Mouse (Mus musculus): ENCODE measurements around the gene Ndufa8.

Gene Ndufa8

GRCm38 (mm10) chr2:36048748-36049566 lies at the start of gene Ndufa8, which contains the start of gene Morn5:
Gene Ndufa8 (minus strand): TSS chr2:36049406.
Gene Morn5 (plus strand): TSS chr2:36049458.
- peak; percentile 99 for DNase-seq (ENCODE audit: low read depth)

- no peak for DNase-seq (ENCODE audit: low read depth)
Observed at GRCm38 (mm10) chr2:36098021-36098420, 48.8 kb upstream of the Ndufa8 start.

- no peak for DNase-seq (ENCODE audit: low read depth)
Observed at GRCm38 (mm10) chr2:36097129-36097815, 48.1 kb upstream of the Ndufa8 start.

GRCm38 (mm10) chr2:36093914-36094475 lies 44.8 kb upstream of the Ndufa8 start:
- DNase-seq (ENCODE audit: low read depth): no peak

GRCm38 (mm10) chr2:36093301-36093700 lies 44.1 kb upstream of the Ndufa8 start:
- DNase-seq (ENCODE audit: low read depth): no peak

GRCm38 (mm10) chr2:36092748-36093147 lies 43.5 kb upstream of the Ndufa8 start:
- DNase-seq (ENCODE audit: low read depth): no peak

- DNase-seq (ENCODE audit: low read depth): peak; percentile 31
Observed at GRCm38 (mm10) chr2:36090853-36091741, 41.9 kb upstream of the Ndufa8 start.

- DNase-seq (ENCODE audit: low read depth): no peak
Observed at GRCm38 (mm10) chr2:36089190-36089589, 40.0 kb upstream of the Ndufa8 start.

GRCm38 (mm10) chr2:36085041-36085440 lies 35.8 kb upstream of the Ndufa8 start:
- no peak for DNase-seq (ENCODE audit: low read depth)

- DNase-seq (ENCODE audit: low read depth): no peak
Observed at GRCm38 (mm10) chr2:36082802-36083580, 33.8 kb upstream of the Ndufa8 start.

- DNase-seq (ENCODE audit: low read depth): no peak
Observed at GRCm38 (mm10) chr2:36081446-36081845, 32.2 kb upstream of the Ndufa8 start.

- no peak for DNase-seq (ENCODE audit: low read depth)
Observed at GRCm38 (mm10) chr2:36077160-36077761, 28.1 kb upstream of the Ndufa8 start.

- no peak for DNase-seq (ENCODE audit: low read depth)
Observed at GRCm38 (mm10) chr2:36075210-36075609, 26.0 kb upstream of the Ndufa8 start.

GRCm38 (mm10) chr2:36073781-36074180 lies 24.6 kb upstream of the Ndufa8 start:
- DNase-seq (ENCODE audit: low read depth): no peak

- no peak for DNase-seq (ENCODE audit: low read depth)
Observed at GRCm38 (mm10) chr2:36071660-36072305, 22.6 kb upstream of the Ndufa8 start.

GRCm38 (mm10) chr2:36067132-36067531 lies 17.9 kb upstream of the Ndufa8 start:
- no peak for DNase-seq (ENCODE audit: low read depth)

- no peak for DNase-seq (ENCODE audit: low read depth)
Observed at GRCm38 (mm10) chr2:36061409-36061808, 12.2 kb upstream of the Ndufa8 start.

GRCm38 (mm10) chr2:36056248-36056647 lies 7.0 kb upstream of the Ndufa8 start:
- DNase-seq (ENCODE audit: low read depth): no peak

GRCm38 (mm10) chr2:36053249-36053648 lies 4.0 kb upstream of the Ndufa8 start:
- no peak for DNase-seq (ENCODE audit: low read depth)

- DNase-seq (ENCODE audit: low read depth): no peak
Observed at GRCm38 (mm10) chr2:36049567-36049954, 355 bp upstream of the Ndufa8 start.
